In the genomic region with DNA sequence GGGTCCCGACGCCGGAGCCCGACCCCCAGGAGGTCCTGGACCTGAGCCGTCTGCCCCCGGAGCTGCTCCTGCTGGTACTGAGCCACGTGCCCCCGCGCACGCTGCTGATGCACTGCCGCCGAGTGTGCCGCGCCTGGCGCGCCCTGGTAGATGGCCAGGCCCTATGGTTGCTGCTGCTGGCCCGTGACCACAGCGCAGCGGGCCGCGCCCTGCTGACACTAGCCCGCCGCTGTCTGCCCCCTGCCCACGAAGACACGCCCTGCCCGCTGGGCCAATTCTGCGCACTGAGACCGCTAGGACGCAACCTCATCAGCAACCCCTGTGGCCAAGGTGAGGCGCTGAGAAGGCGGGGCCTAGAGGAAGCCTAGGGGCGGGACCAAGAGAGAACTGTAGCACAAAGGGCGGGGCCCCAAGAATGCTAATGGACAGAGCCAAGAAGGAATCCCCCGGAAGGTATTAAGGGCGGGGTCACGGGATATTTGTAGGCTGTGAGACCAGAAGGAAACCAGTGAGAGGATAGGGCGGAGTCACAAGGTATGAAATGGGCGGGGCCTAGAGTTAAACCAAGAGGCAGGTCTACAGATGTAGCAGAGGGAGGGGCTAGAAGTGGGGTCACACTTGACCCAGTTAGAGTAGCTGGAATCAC, we compare ENCODE assay signal across 8 mouse cellular contexts. TPM values are rescaled to one million over a fixed set of nuclear protein-coding genes. Genes with fewer than 3 reads are reported as not detected.
DNase-seq lines count a peak whose midpoint lies in the region; ATAC-seq and TF ChIP-seq lines count a peak whose summit lies in the region.

No protein-coding gene starts in this region.

- no peak overlapping the region for H3K27ac ChIP-seq in forebrain, embryonic 12.5 days
- no peak overlapping the region for H3K27ac ChIP-seq in liver, embryonic 16.5 days (ENCODE audit: low read length)
- no peak overlapping the region; the same call in 1 of the 2 replicates for H3K27ac ChIP-seq in neural tube, embryonic 13.5 days (replicated peaks)
- no peak overlapping the region for H3K27ac ChIP-seq in stomach, postnatal 0 days (replicated peaks)

- peaks cover 26% of the 10 kb centered on the region for H3K36me3 ChIP-seq in E14TG2a.4 (ENCODE audit: insufficient read depth, low read length)
- H3K36me3 ChIP-seq in forebrain, embryonic 12.5 days (replicated peaks): no peaks in the 10 kb centered on the region
- H3K36me3 ChIP-seq in liver, embryonic 16.5 days (ENCODE audit: control insufficient read depth, insufficient read depth): no peaks in the 10 kb centered on the region
- no peaks in the 10 kb centered on the region for H3K36me3 ChIP-seq in neural tube, embryonic 13.5 days
- H3K36me3 ChIP-seq in stomach, postnatal 0 days (ENCODE audit: control insufficient read depth, insufficient read depth, low read length): no peaks in the 10 kb centered on the region

- TF ChIP-seq EP300 in stomach, postnatal 0 days (optimal IDR thresholded peaks at IDR 0.05): no peak

- no peaks in the 10 kb centered on the region for H3K27me3 ChIP-seq in E14TG2a.4 (ENCODE audit: insufficient read depth, low read length)
- peaks cover 29% of the 10 kb centered on the region for H3K27me3 ChIP-seq in forebrain, embryonic 12.5 days
- peaks cover 22% of the 10 kb centered on the region for H3K27me3 ChIP-seq in liver, embryonic 16.5 days (ENCODE audit: control insufficient read depth, insufficient read depth, low read depth, low read length)
- peaks cover 29% of the 10 kb centered on the region for H3K27me3 ChIP-seq in neural tube, embryonic 13.5 days
- H3K27me3 ChIP-seq in stomach, postnatal 0 days (ENCODE audit: control insufficient read depth, insufficient read depth, low read length): no peaks in the 10 kb centered on the region

- H3K4me2 ChIP-seq in forebrain, embryonic 12.5 days: peak overlapping the region; percentile 90
- H3K4me2 ChIP-seq in liver, embryonic 16.5 days (ENCODE audit: low read depth, low read length): peak overlapping the region; percentile 47
- peak overlapping the region; percentile 86 for H3K4me2 ChIP-seq in neural tube, embryonic 13.5 days
- peak overlapping the region; percentile 74 for H3K4me2 ChIP-seq in stomach, postnatal 0 days (replicated peaks; ENCODE audit: low read depth)

- H3K4me1 ChIP-seq in E14TG2a.4 (replicated peaks; ENCODE audit: low read depth, low read length): peaks cover 69% of the 10 kb centered on the region
- H3K4me1 ChIP-seq in forebrain, embryonic 12.5 days: peaks cover 25% of the 10 kb centered on the region
- H3K4me1 ChIP-seq in liver, embryonic 16.5 days (ENCODE audit: control insufficient read depth, low read depth, low read length): no peaks in the 10 kb centered on the region
- peaks cover 18% of the 10 kb centered on the region for H3K4me1 ChIP-seq in neural tube, embryonic 13.5 days (replicated peaks)
- no peaks in the 10 kb centered on the region; the same call in 1 of the 2 replicates for H3K4me1 ChIP-seq in stomach, postnatal 0 days (replicated peaks; ENCODE audit: control insufficient read depth, insufficient read depth)

- WGBS in forebrain, embryonic 12.5 days: under 1% methylated on average over 38 of the region's 38 CpGs
- 2% methylated on average over 35 of the region's 38 CpGs for WGBS in liver, embryonic 16.5 days (ENCODE audit: insufficient replicate concordance)
- WGBS in neural tube, embryonic 13.5 days: under 1% methylated on average over 38 of the region's 38 CpGs
- WGBS in stomach, postnatal 0 days: under 1% methylated on average over 37 of the region's 38 CpGs

- H3K9ac ChIP-seq in forebrain, embryonic 12.5 days: peak overlapping the region; percentile 59
- no peak overlapping the region for H3K9ac ChIP-seq in liver, embryonic 16.5 days (ENCODE audit: low read depth, low read length)
- peak overlapping the region; percentile 70 for H3K9ac ChIP-seq in neural tube, embryonic 13.5 days
- H3K9ac ChIP-seq in stomach, postnatal 0 days (ENCODE audit: low read length): peak overlapping the region; percentile 52

- peak; percentile 51 for DNase-seq in c-Kit-positive CD71-positive TER-119-negative erythroid progenitor cells, embryonic 14.5 days (ENCODE audit: low read depth)
- peak; percentile 53 for DNase-seq in heart, postnatal 10 days
- DNase-seq in layer of hippocampus, adult 11-12 months (ENCODE audit: low spot score): peak; percentile 82
- peak; percentile 90 for DNase-seq in stomach, postnatal 0 days (ENCODE audit: low spot score)

- peak; percentile 77 for ATAC-seq in forebrain, embryonic 12.5 days (ENCODE audit: low FRiP score)
- peak; percentile 48 for ATAC-seq in liver, embryonic 16.5 days (ENCODE audit: low read depth)
- peak; percentile 85 for ATAC-seq in neural tube, embryonic 13.5 days (ENCODE audit: low read depth)
- ATAC-seq in stomach, postnatal 0 days (ENCODE audit: low FRiP score, low TSS enrichment): peak; percentile 90

- intact Hi-C loops in heart, postnatal 10 days (cut with DNase I): no loop called here

- peak overlapping the region; percentile 90 for H3K4me3 ChIP-seq in E14TG2a.4 (replicated peaks; ENCODE audit: low read length)
- peak overlapping the region; percentile 53 for H3K4me3 ChIP-seq in forebrain, embryonic 12.5 days (replicated peaks)
- H3K4me3 ChIP-seq in liver, embryonic 16.5 days (ENCODE audit: low read depth, low read length): peak overlapping the region; percentile 36
- peak overlapping the region; percentile 58 for H3K4me3 ChIP-seq in neural tube, embryonic 13.5 days
- H3K4me3 ChIP-seq in stomach, postnatal 0 days (ENCODE audit: low read depth, low read length): peak overlapping the region; percentile 48

- no peaks in the 10 kb centered on the region for H3K9me3 ChIP-seq in E14TG2a.4 (ENCODE audit: low read length)
- no peaks in the 10 kb centered on the region for H3K9me3 ChIP-seq in forebrain, embryonic 12.5 days
- H3K9me3 ChIP-seq in liver, embryonic 16.5 days (replicated peaks; ENCODE audit: control insufficient read depth, low read length): no peaks in the 10 kb centered on the region
- no peaks in the 10 kb centered on the region for H3K9me3 ChIP-seq in neural tube, embryonic 13.5 days
- H3K9me3 ChIP-seq in stomach, postnatal 0 days (ENCODE audit: control insufficient read depth, low read length): no peaks in the 10 kb centered on the region

- no peak for TF ChIP-seq CTCF in E14TG2a.4 (conservative IDR thresholded peaks at IDR 0.05; ENCODE audit: low read length)
- peak; percentile 29; the same call in 1 of the 2 replicates for TF ChIP-seq CTCF in stomach, postnatal 0 days (IDR thresholded peaks at IDR 0.05; ENCODE audit: low read depth)

RNA-seq across cellular contexts. Expression of a gene that starts 0.8 kb away (rescaled TPM):
- 4.0 and 4.2 TPM in 2 replicates for polyA plus RNA-seq in forebrain, embryonic 12.5 days (2016; fragmentation: Nextera tagmentation; extraction: Ambion mirVana)
- total RNA-seq in heart, postnatal 10 days (2021): 1 to 10 TPM in 1 of 2 experiments, under 1 TPM in 1; 0.52 to 1.3 TPM
- polyA plus RNA-seq in liver, embryonic 16.5 days (2015; fragmentation: Nextera tagmentation; extraction: Ambion mirVana): 0.29 and 0.34 TPM in 2 replicates
- 4.8 and 6.5 TPM in 2 replicates for polyA plus RNA-seq in neural tube, embryonic 13.5 days (2015; fragmentation: Nextera tagmentation; extraction: Ambion mirVana)
- 1.7 and 2.4 TPM in 2 replicates for polyA plus RNA-seq in stomach, postnatal 0 days (2015; fragmentation: Nextera tagmentation; extraction: Ambion mirVana)

RNA-seq across cellular contexts. Expression of a gene that starts 23.2 kb away (rescaled TPM):
- polyA plus RNA-seq in forebrain, embryonic 12.5 days (2016; fragmentation: Nextera tagmentation; extraction: Ambion mirVana): 7.3 and 8.0 TPM in 2 replicates
- 1 to 10 TPM; 1.4 to 1.9 TPM for total RNA-seq in heart, postnatal 10 days (2021)
- 1.0 and 1.3 TPM in 2 replicates for polyA plus RNA-seq in liver, embryonic 16.5 days (2015; fragmentation: Nextera tagmentation; extraction: Ambion mirVana)
- polyA plus RNA-seq in neural tube, embryonic 13.5 days (2015; fragmentation: Nextera tagmentation; extraction: Ambion mirVana): 6.3 and 7.1 TPM in 2 replicates
- polyA plus RNA-seq in stomach, postnatal 0 days (2015; fragmentation: Nextera tagmentation; extraction: Ambion mirVana): 5.6 and 6.1 TPM in 2 replicates

RNA-seq across cellular contexts. Expression of a gene that starts 48.2 kb away (rescaled TPM):
- 118 and 131 TPM in 2 replicates for polyA plus RNA-seq in forebrain, embryonic 12.5 days (2016; fragmentation: Nextera tagmentation; extraction: Ambion mirVana)
- total RNA-seq in heart, postnatal 10 days (2021): 10 to 100 TPM; 53.0 to 54.4 TPM
- 73.3 and 73.7 TPM in 2 replicates for polyA plus RNA-seq in liver, embryonic 16.5 days (2015; fragmentation: Nextera tagmentation; extraction: Ambion mirVana)
- 115 and 122 TPM in 2 replicates for polyA plus RNA-seq in neural tube, embryonic 13.5 days (2015; fragmentation: Nextera tagmentation; extraction: Ambion mirVana)
- polyA plus RNA-seq in stomach, postnatal 0 days (2015; fragmentation: Nextera tagmentation; extraction: Ambion mirVana): 113 and 118 TPM in 2 replicates

RNA-seq across cellular contexts. Expression of a gene that starts 48.3 kb away (rescaled TPM):
- 27.9 and 28.9 TPM in 2 replicates for polyA plus RNA-seq in forebrain, embryonic 12.5 days (2016; fragmentation: Nextera tagmentation; extraction: Ambion mirVana)
- 10 to 100 TPM; 15.6 to 16.4 TPM for total RNA-seq in heart, postnatal 10 days (2021)
- 10.5 and 11.2 TPM in 2 replicates for polyA plus RNA-seq in liver, embryonic 16.5 days (2015; fragmentation: Nextera tagmentation; extraction: Ambion mirVana)
- 23.0 and 24.6 TPM in 2 replicates for polyA plus RNA-seq in neural tube, embryonic 13.5 days (2015; fragmentation: Nextera tagmentation; extraction: Ambion mirVana)
- polyA plus RNA-seq in stomach, postnatal 0 days (2015; fragmentation: Nextera tagmentation; extraction: Ambion mirVana): 11.4 and 12.3 TPM in 2 replicates

Comparison
In these comparisons a context has a peak if more than half of its experiments do, and no peak if none do; other contexts are left out.
1. H3K4me3 ChIP-seq: peak in every context shown above with its lines; median percentile 90 in E14TG2a.4; 58 in neural tube, embryonic 13.5 days; 53 in forebrain, embryonic 12.5 days; 48 in stomach, postnatal 0 days; 36 in liver, embryonic 16.5 days.